Mouse (Mus musculus): Measurements from ENCODE around the gene Rnf180.

- TF ChIP-seq CTCF (IDR thresholded peaks at IDR 0.05; ENCODE audit: low read depth) (no peak), EP300 (IDR thresholded peaks at IDR 0.05; ENCODE audit: low read depth) (no peak)
Measured at GRCm38 (mm10) chr13:105122092-105122491, 172.5 kb downstream of the Rnf180 start.

Data from liver, postnatal 0 days (tissue).